Mouse (Mus musculus) monocyte, adult 2 months (primary cell): ENCODE data around the gene Inip.
"Not testable (repeated sequence)": the region's sequence is repeated elsewhere in the genome, so short reads cannot be mapped to it uniquely, and the experiment has no call there.

Experiments
- DNase-seq, 2 experiments: peaks; one replicate each; pipeline ENCODE4 v3.0.0; 2022; ENCODE audit warnings: low spot score in 2 of 2, low read depth in 1 of 2

The Inip gene

DNA sequence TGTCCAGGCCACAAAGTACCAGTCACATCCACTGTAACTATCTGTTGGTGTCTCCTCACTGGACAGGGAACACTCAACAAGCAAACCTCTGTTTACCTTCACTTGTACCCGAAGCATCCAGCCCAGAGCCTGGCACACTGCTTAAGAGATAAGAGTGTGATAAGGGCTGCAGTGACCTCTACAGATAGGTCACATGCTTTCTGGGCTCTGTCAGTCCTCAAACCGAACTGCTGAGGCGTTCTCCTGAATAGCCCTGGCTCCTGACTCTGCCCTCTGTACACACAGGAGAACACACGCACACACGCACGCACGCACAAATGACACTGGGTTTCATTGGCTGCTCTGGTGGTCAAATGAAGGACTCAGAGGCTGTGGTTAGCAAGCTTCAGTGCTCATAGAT lies 12.7 kb upstream of the Inip start:
- DNase-seq: no peak

DNA sequence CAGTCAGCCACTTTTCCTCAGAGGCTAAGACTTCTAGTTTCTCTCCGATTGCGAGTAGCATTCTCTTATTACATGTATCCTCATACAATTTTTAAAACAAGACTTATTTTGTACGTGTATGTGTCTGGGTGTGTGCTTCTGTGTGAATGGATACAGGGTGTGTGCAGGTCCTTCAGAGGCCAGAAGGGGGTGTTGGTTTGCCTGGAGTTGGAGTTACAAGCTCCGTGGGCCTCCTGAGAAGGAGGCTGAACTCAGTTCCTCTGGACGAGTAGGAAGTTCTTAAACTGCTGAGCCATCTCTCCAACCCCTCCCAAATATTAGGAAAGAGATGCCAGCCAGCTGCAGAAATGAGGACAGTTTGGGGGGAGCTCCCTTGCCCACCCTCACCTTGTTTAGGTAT lies 7.0 kb upstream of the Inip start:
- peak; percentile 48 to 54 for DNase-seq

DNA sequence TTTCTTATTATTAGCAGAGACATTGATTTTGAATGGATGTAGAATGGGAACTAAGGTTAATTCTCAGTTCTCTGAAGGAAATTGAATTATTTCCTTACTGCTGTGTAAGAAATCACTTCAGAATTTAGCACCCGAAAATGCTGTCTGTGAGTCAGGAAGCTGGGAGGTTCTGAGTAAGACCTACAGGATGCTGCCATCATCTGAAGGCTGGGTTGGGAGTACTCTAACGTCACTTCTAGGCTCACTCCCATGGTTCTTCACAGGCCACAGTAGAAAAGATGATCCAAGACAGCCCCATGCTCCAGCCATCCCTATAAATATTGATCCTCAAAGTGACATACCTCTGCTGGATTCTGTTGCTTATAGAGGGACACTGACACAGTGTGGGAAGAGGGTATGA lies 6.1 kb upstream of the Inip start:
- no peak for DNase-seq

DNA sequence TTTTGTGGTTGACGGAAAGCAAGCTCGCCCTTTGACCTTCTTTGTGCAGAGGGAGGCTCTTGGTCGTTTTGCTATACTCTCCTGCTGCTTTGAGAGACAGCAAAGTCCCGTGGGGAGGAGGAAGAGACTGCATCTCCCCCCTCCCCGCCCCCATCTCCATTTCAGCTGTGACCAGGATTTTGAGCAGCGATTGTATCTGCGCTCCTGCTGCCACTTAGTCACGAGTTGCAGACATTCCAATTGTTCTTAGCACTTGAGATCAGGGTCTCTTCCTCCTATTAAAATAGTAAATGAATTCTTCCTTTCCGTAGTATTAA lies 5.4 kb upstream of the Inip start:
- DNase-seq: no peak

DNA sequence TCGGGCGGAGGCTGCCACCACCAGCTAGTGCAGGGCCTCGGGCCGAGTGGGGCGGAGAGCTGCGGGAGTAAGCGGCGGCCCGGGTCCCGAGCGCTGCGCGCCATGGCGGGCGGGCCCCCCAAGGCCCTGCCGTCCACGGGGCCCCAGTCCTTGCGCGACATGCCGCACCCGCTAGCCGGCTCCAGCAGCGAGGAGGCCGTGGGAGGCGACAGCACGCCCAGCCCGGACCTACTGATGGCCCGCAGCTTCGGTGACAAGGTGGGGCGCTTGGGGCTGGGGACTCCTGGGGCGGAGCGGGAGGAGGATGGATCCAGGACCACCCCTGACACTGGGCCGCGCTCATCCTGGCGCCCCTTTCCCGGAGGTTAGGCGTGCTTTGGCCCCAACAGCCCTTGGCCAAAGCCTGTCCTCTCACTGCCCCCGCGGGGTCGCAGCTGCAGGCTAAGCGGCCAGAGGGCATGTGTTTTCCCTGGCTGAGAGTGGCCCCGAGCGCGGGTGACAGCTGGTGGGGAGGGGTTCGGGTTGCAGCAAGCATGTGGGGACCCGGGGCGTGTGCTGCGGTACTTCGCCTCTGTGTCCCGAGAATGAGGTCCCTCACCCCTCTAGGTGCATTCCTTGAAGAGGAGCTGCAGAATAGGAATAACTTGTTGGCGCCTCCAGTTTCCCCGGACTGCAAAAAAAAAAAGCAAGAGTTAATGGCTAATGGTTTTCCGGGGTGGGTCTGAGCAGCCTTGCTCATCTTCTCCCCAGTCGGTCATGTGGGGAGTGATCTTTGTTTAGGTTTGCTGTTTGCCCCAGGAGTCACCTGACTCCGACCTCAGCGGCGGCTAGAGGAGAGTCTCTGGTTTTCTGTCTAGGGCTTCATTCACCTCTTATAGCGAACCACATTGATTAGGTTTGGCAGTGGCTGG lies 4.8 kb upstream of the Inip start:
- DNase-seq: peak in 1 of 2 experiments; percentile 22

DNA sequence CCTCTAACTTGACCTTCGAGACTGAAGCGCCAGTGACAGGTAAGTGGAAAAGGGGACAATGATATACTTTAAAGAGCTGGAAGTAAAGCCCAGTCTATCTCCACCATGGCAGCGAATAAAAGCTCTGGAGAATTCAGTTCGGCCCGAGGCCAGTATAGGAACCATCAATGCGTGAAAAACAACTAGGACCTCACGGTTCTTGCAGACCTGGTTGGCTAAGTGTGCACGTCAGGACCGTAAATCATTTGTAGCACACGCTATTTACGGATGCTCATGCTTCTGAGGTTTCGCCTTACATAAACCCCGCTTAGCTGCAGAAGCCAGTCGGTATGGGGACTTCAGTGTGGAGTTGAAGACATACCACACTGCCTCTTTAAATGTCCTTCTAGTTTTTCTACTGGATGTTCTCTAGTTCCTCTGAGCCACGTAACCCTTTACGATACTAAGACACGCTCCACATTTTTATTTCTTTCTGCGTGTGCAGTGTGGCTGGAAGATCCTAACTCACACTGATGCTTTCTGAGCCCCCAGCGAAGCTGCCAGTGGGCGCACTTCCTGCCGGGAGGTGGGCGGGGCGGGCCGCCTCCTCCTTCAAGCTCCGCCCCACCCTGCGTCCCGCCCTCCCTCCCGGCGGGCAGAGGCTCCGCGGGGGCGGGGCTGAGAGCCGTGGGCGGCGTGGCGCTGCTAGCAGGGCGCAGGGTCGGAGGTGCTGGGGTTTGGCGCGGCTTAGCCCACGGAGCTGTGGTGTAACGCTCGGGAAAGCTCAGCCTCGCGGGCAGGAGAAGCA lies 4.0 kb upstream of the Inip start, which contains the start of gene Snx30:
Gene Snx30, plus strand, starts transcription at position 660 of the 787 bp plus-strand sequence.
- peak; percentile 50 to 75 for DNase-seq

DNA sequence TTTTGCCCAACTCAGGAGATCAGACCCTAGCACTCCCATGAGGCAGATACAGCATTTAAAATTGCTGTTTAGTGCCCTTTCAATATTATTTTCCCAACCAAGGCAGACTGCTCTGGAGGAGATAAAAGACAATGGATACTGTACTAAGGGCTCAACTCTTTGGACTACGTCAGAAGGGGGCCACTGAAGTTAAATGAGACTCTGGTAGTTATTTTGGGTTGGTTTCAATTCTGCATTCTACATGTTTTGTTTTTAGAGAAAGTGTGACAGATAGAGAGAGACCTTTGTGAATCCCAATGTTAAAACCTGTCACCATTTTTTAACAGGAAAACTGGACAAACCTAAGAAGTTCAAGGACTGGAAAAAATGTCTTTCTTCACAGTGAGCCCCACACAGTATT lies 3.4 kb upstream of the Inip start:
- no peak for DNase-seq

DNA sequence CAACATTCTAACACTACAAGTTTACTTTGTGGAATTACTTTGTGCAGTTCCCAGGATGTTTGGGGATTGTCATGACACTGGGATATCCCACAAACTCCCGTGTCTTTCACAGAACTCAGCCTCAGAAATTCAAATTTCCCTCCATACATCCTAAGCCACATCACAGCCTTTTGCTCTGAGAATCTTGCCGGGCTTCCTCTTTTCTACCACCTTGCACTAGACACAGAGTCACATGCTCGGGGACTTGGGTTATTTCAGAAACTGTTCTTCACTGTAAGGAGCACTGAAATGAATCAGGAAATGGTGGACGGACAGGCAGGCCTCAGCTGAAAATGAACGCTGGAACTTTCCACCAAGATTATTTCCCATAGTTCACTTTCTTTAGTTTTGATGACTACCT lies 2.0 kb upstream of the Inip start:
- peak; percentile 56 to 60 for DNase-seq

DNA sequence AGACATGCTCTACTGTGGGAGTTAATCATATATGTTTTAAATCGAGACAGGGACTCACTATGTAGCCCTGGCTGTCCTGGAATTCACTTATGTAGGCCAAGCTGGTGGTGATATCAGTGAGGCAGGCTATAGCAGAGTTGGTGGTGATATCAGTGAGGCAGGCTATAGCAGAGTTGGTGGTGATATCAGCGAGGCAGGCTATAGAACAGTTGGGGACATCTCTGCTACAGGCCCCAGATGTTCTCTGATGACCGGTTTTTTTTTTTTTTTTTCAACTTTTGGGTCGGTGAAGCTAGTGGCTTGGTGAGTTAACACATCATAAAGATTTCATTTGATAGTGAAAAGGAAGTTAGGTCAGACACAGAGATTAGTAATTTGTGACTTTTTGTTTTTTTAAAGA lies 1.4 kb upstream of the Inip start:
- no peak for DNase-seq

DNA sequence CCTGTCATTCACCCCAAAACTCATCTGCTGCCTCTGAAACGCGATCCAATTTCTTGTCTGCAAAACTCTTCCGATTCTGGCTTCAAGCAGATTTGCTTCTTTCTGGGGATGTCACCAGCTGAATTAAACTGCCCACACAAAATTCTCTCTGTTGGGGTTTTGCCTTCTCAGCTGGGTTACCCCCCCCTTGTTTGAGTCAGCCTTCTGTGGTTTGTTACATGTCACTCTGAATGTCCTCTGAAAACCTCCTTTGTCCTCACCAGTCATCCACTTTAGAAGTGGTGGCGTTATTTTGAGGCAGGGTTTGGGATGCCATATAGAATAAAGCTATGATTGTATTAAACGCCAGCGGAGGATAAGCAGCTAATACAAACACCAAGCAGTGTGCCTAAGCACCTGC lies 718 bp upstream of the Inip start:
- DNase-seq: no peak

DNA sequence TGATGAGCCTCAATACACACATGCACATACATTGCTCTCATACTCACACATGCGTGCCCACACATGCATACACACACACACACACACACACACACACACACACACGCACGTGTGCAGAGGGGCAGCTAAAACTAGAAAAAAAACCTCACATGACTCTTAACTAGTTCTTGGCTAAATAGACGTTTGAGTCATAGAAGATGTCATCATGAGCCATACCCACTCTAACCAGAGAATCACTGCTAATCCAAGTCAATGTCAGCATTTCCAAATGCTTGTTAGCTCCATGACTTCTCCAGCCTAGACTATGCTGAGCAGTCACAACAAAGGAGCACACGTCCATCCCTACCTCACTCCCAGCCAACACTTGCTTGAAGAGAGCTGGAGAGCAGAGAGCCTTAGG lies 1.2 kb downstream of the Inip start:
- no peak for DNase-seq

DNA sequence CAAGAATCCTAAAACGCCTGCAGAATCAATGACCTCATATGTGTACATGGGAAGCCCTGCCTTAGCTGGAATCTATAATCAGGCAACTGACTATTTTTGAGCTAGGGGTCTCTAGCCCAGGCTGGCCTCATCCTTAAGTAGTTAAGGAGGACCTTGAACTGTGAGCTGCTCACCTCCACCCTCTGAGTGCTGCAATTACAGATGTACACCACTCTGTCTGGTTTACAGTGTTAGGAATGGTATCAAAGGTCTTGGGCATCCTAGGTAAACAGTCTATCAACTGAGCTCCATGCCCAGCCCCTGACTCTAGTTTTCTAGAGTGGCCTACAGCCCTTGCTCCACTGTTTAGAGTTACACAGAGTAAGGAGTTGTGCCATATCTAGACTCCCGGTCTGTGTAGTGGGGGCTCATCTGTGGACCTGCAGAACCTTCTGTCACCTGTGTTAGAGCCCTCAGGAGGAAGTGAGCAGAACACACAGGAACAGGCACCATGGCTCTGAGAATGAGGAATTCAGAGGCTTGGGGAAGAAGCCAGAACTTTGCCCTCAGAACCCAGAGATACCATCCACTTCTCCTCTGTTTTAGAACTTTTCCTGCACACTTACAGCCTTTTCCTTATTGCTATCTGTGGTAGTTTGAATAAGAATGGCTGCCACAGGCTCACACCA lies 5.5 kb downstream of the Inip start:
- DNase-seq: no peak

DNA sequence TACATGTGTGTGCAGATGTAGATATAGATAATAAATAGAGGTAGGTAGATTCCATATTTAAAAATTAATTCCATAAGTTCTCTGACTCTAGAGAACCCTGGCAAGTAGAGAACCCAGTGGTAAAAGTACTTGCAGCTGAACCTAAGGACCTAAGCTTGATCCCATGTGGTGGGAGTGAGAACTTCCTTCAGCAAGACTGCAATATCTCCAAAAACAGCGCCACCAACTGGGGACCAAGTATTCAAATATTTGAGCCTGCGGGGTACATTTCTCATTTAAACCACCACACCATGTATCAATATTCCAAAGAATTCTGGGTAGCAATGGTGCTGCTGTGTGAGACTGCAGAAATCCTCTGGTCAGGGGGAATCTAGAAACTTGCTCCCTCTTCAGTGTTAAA lies 7.3 kb downstream of the Inip start:
- DNase-seq: no peak

DNA sequence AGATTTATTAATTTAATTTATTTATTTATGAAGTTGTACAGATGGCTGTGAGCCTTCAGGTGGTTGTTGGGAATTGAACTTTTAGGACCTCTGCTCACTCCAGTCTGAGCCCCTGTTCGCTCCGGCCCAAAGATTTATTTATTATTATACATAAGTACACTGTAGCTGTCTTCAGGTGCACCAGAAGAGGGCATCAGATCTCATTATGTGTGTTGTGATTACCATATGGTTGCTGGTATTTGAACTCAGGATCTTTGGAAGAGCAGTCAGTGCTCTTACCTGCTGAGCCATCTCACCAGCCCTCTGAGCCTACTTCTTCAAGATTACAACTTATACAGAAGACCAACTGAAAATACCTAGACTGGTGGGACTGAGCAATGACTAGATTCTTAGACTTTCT lies 7.8 kb downstream of the Inip start:
- not testable (repeated sequence) for DNase-seq

DNA sequence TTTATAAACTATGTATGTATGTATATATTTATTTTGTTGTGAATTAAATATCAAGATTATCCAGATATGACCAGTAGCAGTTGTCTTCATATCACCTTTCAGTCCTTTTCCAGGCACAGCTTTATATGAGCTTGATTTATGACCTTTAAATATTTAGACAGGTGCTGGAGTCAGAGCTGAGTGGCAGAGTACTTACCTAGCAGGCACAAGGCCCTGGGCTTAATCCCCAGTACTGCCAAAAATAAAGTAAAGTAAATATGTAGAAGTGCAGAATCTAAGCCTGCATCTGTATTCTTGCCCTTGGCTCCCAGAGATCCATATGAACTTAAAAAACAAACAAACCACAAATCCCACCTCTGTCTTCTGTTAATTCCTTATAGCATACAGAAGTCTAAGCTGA lies 12.4 kb downstream of the Inip start:
- no peak for DNase-seq

DNA sequence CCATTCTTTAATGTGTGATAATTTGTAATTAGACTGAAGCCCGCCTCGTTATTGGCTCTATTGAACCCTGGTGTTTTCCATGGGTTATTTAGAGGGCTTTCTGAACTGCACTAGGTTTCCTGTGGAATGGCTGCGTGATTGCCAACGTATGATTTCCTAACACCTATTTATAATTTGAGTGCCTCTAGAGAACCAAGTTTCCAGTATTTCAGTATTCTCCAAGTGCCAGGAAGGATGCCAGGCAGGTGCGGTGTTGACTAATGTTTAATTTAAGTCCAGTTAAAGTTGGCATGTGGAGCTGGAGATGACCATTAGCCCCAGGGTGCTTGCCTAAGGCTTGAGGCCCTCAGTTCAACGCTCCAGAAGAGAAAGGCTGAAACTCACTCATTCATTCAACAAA lies 14.3 kb downstream of the Inip start:
- no peak for DNase-seq

DNA sequence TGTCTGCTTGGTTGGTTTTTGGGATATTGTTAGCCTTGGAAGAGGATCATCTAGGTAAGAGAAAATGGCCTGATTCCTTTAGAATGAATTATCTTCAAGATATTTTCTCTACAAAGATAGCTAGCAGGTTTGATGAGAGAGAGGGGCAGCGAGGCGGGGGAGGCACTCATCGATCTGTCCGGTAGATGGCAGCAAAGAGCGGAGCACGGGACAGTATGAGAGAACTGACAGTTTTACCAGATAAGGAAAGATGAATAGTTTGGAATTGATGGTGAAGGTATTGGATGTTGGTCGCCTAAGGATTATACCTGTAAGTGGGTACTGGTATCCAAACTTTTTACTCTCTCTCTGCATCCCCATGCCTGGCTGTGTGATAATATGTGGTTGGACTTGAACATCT lies 14.7 kb downstream of the Inip start:
- peak in 1 of 2 experiments; percentile 53 for DNase-seq

DNA sequence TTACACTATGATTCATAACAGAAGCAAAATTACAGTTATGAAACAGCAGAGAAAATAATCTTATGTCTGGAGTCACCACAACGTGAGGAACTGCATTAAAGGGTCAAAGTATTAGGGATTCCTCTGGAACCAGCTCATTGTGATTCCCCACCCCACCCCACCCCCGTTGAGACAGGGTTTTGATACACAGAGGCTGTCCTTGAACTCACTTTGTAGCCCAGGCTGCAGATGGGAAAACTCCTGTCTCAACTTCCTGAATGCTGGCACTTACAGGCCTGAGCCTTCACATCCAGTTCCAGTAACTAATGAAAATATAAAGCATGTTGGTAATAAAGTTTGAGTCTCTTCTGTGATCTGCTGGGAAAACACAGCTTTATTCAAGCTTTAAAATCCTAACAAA lies 16.0 kb downstream of the Inip start:
- no peak for DNase-seq

DNA sequence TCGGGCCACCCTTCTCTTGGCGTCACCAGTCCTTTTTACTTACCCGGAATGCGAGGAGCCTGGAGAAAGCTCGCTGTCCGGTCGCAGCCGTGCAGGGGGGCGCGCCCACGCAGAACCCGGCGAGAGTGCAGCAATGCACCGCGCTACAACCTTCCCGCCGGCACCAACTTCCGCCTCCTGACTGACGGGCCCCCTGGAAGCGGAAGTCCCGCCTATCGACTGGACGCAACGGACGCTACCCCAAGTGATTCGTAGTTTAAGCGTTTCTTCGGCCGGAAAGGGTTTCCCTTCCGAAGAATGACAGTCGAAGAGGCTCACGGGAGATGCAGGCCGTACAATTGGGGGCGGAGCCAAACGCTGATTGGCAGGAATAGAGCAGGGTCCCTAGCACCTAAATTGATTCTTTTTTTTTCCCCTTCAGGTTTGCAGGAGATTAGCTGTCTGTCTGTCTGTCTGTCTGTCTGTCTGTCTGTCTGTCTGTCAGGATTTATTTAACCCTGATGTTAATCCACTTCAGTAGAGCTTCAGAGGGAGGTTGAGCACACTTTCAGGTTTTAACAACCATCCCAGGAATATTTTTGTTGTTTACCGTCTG lies 17.6 kb downstream of the Inip start:
- peak; percentile 88 to 91 for DNase-seq

DNA sequence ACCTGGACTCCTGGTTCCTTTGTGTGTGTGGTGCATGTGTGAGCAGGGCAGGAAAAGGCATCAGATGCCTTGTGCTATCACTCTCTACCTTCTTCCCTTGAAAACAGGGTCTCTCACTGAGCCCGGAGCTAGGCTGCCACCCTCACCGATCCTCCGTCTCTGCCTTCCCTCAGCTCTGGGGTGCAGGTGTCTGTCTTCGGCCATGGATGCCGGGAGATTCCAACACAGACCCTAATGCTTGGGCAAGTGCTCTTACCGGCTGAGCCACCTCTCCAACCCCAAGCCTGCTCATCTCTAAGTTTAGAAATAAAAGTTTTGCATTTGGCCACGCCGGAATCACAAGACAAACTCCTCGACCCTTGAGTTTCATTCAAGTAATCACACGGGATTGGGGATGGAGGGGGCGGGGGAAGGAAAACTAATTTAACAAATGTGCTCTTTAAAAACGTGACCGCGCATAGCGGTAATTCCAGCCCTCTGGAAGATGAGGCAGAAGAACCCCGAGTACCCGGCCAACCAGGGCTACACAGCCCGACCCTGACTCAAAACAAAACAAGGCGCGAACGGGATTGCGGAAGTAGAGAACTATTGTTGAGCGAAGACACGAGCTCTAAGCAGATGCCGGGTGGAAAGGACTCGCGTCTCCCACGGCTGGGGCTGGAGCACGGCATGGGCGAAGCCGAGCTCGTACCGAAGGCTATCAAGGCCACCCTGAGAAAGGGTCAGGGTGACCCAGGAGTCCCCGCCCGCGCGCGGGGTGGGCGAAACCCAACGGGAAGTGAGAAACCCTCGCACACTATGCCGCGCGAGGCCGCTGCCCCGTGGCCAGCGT lies 18.3 kb downstream of the Inip start:
- no peak for DNase-seq

DNA sequence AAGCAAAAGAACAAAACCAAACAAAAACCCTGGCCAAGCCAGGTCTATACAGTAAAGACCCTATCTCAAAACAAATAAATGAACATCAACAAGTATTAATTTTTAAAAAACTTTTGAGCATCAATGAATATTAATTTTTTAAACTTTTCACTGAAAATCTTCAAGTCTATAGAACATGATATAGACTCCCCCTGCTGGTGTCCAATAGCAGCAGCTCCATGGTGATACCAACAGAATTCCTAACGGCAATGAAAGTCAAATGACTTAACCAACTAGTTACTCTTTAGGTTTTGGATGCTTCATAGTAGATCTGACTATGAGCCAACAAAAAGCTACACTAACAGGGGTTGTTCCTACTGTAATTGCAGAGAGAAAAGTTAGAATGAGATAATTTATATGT lies 20.8 kb downstream of the Inip start:
- no peak for DNase-seq
